Comparison of ENCODE assay signal across 21 mouse cellular contexts in the genomic region with DNA sequence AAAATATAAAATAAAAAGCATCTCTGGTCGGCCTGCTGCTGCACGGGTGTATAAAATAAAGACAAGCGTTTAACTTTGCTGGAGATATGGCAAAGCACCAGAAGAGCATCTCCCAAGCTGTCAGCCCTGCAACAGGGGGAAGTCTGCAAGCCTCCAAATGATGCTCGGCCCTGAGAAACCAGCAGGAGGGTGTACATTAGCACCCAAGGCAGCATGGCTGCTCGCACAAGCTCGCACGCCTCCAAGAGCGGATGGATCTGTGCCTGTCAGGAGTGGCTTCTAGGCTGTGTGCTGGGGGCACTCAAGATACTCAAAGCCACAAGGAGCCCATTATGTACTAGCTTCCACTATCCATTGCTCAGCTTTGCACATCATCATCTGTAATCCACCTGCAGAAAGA. TPM values are rescaled to one million over a fixed set of nuclear protein-coding genes. Genes with fewer than 3 reads are reported as not detected.
DNase-seq lines count a peak whose midpoint lies in the region; ATAC-seq lines count a peak whose summit lies in the region.
"Had no signal": no experiment of that assay in that cellular context is flagged by ENCODE, and none has a peak within 500 bp of the region (broad histone marks: within the 10 kb centered on the region; RNA-seq: fewer than 3 reads in every experiment).

No protein-coding gene starts in this region.

- intact Hi-C loops in left cerebral cortex, postnatal 25 days (cut with DNase I): no loop called here
- intact Hi-C loops in left cerebral cortex, postnatal 36 days (cut with DNase I): no loop called here

- no peak overlapping the region for H3K9ac ChIP-seq in forebrain, embryonic 15.5 days (replicated peaks)
- no peak overlapping the region for H3K9ac ChIP-seq in forebrain, embryonic 11.5 days (ENCODE audit: low read length)
- H3K9ac ChIP-seq: hindbrain, embryonic 14.5 days had no signal

- no peak for DNase-seq in forebrain, embryonic 11.5 days (ENCODE audit: low spot score)
- DNase-seq in left cerebral cortex, postnatal 25 days (ENCODE audit: low spot score in 2 of 2): peak; percentile 11 to 39
- DNase-seq in left cerebral cortex, postnatal 36 days (ENCODE audit: low spot score in 2 of 2): no peak
- DNase-seq in layer of hippocampus, adult 9-11 months: peak; percentile 53
- DNase-seq in urinary bladder, adult 18-20 months (ENCODE audit: low spot score in 2 of 2): no peak
- no peak for DNase-seq in cerebellum, adult 11 months
- DNase-seq: adrenal gland, postnatal 25 days; cerebellum, adult 11-12 months; cerebellum, postnatal 10 days; gastrocnemius, postnatal 10 days; heart, postnatal 4 days; kidney, adult 18-20 months; lung, postnatal 4 days; thymus, adult 2 months; thymus, postnatal 4 days had no signal

- no peaks in the 10 kb centered on the region for H3K9me3 ChIP-seq in forebrain, embryonic 15.5 days
- no peaks in the 10 kb centered on the region for H3K9me3 ChIP-seq in forebrain, embryonic 11.5 days (ENCODE audit: control insufficient read depth, low read length)
- H3K9me3 ChIP-seq: embryonic facial prominence, embryonic 10.5 days; heart, embryonic 10.5 days had no signal

- H3K4me1 ChIP-seq in forebrain, embryonic 15.5 days: 0 out of 2 replicates have a peak, but pooled peaks cover 2% of the 10 kb centered on the region
- no peaks in the 10 kb centered on the region for H3K4me1 ChIP-seq in forebrain, embryonic 11.5 days (replicated peaks; ENCODE audit: control insufficient read depth, insufficient read depth, low read length)

- WGBS in forebrain, embryonic 15.5 days: 71% methylated on average over 8 of the region's 8 CpGs
- WGBS in forebrain, embryonic 11.5 days: 91% methylated on average over 8 of the region's 8 CpGs

- peak overlapping the region; percentile 20 for H3K27ac ChIP-seq in forebrain, embryonic 15.5 days (replicated peaks)
- H3K27ac ChIP-seq in forebrain, embryonic 11.5 days (ENCODE audit: low read depth, low read length): no peak overlapping the region
- H3K27ac ChIP-seq: embryonic facial prominence, embryonic 10.5 days; heart, embryonic 10.5 days; hindbrain, embryonic 14.5 days; kidney, postnatal 0 days had no signal

- no peak overlapping the region for H3K4me2 ChIP-seq in forebrain, embryonic 15.5 days (replicated peaks)
- H3K4me2 ChIP-seq in forebrain, embryonic 11.5 days (ENCODE audit: low read depth, low read length, severe bottlenecking): no peak overlapping the region
- H3K4me2 ChIP-seq: hindbrain, embryonic 14.5 days had no signal

- H3K36me3 ChIP-seq in forebrain, embryonic 15.5 days: no peaks in the 10 kb centered on the region
- no peaks in the 10 kb centered on the region; the same call in none of the 2 replicates for H3K36me3 ChIP-seq in forebrain, embryonic 11.5 days (ENCODE audit: control insufficient read depth, insufficient read depth, low read length)

- peak; percentile 59 for ATAC-seq in forebrain, embryonic 15.5 days (replicated peaks)
- ATAC-seq in forebrain, embryonic 11.5 days (replicated peaks; ENCODE audit: low FRiP score): no peak
- ATAC-seq: inflammation-experienced regulatory T-cells, adult 6 months had no signal

- no peaks in the 10 kb centered on the region for H3K27me3 ChIP-seq in forebrain, embryonic 15.5 days
- H3K27me3 ChIP-seq in forebrain, embryonic 11.5 days (ENCODE audit: control insufficient read depth, insufficient read depth, low read length): no peaks in the 10 kb centered on the region

- no peak overlapping the region for H3K4me3 ChIP-seq in forebrain, embryonic 15.5 days
- no peak overlapping the region for H3K4me3 ChIP-seq in forebrain, embryonic 11.5 days (ENCODE audit: low read depth, low read length)
- H3K4me3 ChIP-seq: embryonic facial prominence, embryonic 10.5 days; heart, embryonic 10.5 days had no signal

RNA-seq across cellular contexts. Expression of a gene that starts 39.8 kb away (rescaled TPM):
- 7.5 and 8.5 TPM in 2 replicates for polyA plus RNA-seq in forebrain, embryonic 15.5 days (2015; fragmentation: Nextera tagmentation; extraction: Ambion mirVana)
- polyA plus RNA-seq in forebrain, embryonic 11.5 days (2014; fragmentation: Nextera tagmentation; extraction: Ambion mirVana): 22.7 and 23.1 TPM in 2 replicates
- 10 to 100 TPM; 17.8 to 18.9 TPM for total RNA-seq in left cerebral cortex, postnatal 25 days (2021)
- 10 to 100 TPM; 18.7 to 18.8 TPM for total RNA-seq in left cerebral cortex, postnatal 36 days (2021)

Comparison
In these comparisons a context has a peak if more than half of its experiments do, and no peak if none do; other contexts are left out.
1. DNase-seq: peak in left cerebral cortex, postnatal 25 days (2 of 2) and layer of hippocampus, adult 9-11 months (single experiment); none in forebrain, embryonic 11.5 days (single experiment), left cerebral cortex, postnatal 36 days (0 of 2), urinary bladder, adult 18-20 months (0 of 2) and cerebellum, adult 11 months (single experiment).